Mouse (Mus musculus) gastrocnemius, postnatal 14 days (tissue): ENCODE measurements around the gene Vpreb3. TPM values are rescaled to one million over a fixed set of nuclear protein-coding genes. Genes with fewer than 3 reads are reported as not detected.
"Not testable (repeated sequence)": the region's sequence is repeated elsewhere in the genome, so short reads cannot be mapped to it uniquely, and the experiment has no call there.

ENCODE experiments used
- DNase-seq: peaks from one replicate; pipeline ENCODE4 v3.0.0; 2021; ENCODE audit warnings: mixed read lengths
- intact Hi-C: fragments of 180-260 bp; cut with DNase I; formaldehyde crosslinking; loops from one replicate; pipeline ENCODE4 v1.15.1; 2025; ENCODE audit warnings: low total_unique reads
- total RNA-seq, 2 experiments: library from RNA; stranded (reverse); gene quantifications; 2 replicates each; pipeline ENCODE4 v1.2.3; 2021

Vpreb3 gene
- total RNA-seq, 2 experiments from 2014 or later, result not detected

DNA sequence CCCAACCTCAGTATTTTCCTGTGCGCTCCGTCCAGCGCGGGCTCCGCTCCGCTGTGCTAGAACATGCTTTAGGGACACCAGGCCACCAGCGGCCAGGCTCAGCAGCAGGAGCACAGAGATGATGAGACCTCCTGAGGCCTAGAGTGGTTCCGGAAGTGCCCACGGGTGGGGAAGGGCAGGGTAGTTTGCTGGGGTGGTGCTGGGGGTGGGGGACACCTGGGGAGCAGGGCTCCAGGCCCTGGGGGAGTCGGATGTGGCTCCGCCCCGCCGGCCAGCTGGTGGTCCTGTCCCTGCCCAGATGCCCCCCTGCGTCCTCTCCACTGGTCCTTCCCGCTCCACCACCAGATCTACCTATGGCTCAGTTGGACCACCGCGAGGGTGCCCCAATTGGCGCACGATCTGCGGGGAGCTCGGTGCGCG lies 7.9 kb downstream of the Vpreb3 start:
- intact Hi-C loops, result loop anchor here (2.0 kb wide), 1 partner anchor 208 kb away; no protein-coding TSS in a partner anchor
- DNase-seq, result no peak

DNA sequence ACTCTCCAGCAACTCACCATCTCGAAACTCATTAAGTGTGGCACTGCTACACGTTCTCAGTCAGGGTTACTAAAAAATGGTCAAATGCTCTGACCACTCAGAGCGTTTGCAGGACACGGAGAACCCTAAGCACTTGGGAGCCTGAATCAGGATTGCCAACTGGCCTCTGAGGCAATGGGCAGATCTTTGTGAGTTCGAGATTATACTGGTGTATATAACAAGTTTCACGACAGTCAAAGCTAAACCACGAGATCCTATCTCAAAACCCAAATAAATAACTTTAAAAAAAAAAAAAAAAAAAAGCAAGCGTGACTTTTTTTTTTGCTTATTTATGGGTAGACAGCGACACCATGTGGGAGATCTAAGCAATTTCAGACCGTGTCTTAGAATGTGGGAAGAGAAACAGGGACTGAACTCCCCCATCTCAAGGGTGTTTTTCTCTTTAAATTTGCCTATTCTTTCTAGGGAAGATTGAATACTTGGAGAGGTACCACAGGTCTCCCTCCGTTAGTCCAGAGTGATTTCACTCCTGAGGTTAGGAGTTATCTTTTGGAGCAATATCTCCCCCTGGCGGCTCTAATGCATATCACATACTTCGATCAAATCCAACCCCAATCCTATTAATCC lies 8.7 kb downstream of the Vpreb3 start:
- no peak for DNase-seq
- intact Hi-C loops, result loop anchor here (2.0 kb wide), 1 partner anchor 209 kb away; no protein-coding TSS in a partner anchor

DNA sequence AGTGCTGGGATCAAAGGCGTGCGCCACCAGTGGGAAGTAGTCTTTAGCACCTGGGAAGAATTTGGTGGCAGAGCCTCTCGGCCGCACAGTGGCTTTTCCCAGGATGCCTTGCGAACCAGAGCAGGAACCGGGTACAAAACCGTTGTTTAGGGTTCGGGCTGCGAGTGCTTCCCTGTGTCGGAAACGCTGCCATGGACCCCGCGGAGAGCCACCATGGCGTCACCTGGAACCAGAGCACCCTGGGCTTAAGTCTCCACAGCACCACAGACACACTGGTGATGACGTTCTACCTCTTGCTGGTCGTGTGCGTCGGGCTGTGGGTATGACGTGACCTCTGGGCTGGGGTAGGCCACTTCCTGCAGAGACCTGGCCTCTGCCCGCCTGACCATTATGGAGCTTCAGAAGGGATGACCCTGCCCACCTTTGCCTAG lies 11.5 kb downstream of the Vpreb3 start, which contains the start of gene Gm5134:
Gene Gm5134 (plus strand): TSS at position 134 of the 431 bp plus-strand sequence.
- intact Hi-C loops, result no loop called here
- no peak for DNase-seq

DNA sequence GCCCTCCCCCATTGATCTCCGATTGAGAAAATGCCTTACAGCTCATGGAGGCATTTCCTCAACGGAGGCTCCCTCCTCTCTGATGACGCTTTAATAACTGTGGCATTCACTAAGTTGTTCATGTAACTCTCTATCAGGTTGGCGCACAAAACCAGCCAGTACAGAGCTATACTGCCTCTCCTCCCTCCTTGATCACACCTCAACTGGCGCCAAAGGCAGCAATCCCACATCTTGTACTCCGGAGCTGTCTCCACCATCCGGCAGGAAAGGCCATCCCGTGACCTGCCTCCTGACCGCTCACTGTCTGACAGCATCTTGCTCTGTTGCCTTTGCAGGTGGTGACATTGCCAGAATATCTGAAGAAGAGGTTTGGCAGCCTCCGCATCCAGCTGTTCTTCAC lies 31.0 kb downstream of the Vpreb3 start:
- no peak for DNase-seq
- intact Hi-C loops, result no loop called here

DNA sequence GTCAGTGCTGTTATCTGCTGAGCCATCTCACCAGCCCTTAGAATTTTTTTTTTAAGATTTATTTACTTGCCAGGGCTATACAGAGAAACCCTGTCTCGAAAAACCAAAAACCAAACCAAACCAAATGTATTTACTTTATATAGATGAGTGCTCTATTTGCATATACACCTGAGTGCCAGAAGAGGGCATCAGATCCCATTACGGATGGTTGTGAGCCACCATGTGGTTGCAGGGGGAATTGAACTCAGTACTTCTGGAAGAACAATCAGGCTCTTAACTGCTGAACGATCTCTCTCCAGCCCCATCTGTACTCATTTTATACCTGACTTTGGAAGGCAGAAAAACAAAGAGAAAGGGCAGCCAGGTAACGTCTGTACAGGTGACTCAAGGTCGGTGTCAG lies 32.4 kb downstream of the Vpreb3 start:
- DNase-seq, result no peak
- intact Hi-C loops, result no loop called here

DNA sequence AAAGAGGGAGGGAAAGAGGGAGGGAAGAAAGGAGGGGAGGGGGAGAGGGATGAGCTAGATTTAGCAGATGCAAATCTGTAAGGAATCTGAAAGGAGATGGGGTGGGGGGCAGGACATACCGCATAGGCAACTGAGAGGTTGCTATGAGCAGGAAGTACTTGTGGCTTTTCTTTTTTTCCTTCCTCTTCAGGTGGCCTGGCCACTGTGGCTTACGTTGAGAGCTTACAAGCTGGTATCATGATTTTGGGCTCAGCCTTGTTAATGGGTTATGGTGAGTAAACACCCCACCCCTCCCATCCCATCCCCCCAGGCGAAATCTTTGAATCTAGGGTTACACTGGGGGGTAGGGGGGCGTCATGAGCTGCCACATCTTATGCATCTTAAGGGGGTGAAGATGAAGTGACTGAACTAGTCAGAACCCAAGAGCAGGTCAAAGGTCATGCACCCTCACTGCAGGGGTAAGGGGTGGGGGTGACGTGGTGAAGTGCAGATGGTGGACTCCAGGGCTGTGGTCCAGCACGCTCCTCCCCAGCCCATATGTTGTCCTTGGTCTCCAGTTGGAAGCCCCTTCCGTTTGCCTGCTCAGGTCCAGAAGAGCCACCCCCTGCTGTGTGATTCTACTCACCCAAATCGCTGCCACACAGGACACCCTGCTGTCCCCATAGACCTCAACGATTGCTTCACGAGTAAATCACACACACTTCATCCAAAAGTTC lies 35.4 kb downstream of the Vpreb3 start:
- no peak for DNase-seq
- intact Hi-C loops, result no loop called here

DNA sequence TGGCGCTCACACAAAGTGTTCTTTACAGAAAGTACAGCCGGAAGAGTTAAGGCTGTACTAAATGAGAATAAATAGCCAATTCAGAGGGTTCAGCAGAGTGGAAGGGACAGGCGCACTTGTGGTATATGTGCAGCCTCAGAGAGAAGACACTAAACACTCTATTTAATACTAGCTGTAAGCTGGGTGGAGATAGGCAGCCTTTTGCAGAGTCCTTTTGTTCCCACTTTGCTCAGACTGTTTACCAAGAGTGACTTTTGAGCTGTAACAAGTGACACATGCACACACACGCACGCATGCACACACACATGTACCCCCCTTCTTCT lies 35.9 kb downstream of the Vpreb3 start:
- DNase-seq, result no peak
- intact Hi-C loops, result no loop called here

DNA sequence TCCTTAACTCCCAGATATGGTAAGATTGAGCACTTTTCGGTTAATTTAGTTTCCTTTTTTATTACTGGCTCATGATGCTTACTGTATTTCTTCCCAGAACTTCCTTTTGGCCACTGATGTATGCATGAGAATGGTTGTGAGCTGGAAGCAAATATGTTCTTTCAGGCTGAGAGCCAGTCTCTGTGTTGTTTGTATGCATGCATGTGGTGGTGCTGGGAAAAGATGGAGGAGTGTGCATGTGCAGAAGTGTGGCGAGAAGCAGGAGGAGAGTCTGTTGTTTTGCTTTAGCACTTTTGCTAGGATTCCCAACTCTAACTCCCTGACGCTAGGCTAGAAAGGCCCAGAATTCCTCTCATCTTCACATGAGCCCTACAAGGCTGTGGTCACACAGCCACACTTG lies 36.6 kb downstream of the Vpreb3 start:
- intact Hi-C loops, result no loop called here
- DNase-seq, result no peak

DNA sequence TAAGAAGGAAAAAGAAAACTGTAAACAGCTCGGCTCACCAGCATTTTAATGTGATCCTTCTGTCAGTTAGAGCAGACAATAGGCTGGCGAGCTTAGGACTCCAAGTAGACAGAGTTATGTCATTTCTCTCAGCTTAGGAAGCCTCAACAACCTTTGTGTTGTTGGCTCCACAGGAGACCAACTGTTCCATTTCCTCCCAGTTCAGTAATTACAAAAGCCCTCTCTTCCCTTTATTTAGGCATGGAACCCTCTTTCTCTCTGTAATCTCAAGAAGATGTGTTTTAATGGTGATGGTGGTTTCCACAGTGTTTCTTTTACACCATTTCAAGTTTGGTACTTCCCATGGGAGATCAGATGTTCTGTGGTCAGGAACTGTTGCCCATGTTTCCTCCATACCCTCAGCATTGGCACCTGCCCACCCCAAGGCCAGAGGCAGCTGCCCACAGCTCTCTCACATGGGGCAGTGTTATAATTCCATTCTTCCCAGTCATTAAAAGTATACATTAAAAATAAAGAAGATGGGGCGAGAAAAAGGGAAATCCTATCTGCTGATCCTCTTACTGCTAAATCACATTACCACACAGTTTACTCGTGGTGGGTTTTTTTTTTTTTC lies 47.7 kb downstream of the Vpreb3 start:
- no peak for DNase-seq
- intact Hi-C loops, result no loop called here

DNA sequence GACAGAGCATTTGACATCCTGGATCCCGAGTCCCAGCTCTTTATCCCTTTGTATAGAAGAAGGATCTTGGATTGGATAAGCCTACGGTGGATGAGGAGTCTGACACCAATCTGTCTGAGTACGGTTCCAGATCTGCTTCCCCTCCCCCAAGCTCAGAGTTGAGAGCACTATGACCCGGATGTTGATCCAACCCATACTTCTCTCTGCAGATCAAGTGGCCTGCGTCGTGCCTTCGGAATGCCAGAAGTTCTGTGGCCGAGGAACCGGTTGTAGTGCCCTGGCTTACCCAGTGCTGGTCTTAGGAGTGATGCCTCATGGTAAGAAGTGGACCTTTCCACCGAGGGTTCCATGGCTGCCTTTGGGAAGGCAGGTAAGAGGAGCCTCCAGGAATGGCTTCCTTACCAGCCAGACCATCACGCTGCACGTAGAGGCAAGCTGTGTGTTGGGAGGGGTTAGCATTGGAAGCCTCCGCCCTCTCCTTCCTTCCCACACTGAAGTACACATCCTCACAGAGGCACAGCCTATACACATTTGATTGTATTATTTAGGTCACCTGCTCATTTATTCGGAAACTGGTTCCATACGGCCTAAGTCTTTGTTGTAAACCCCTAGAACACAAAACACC lies 50.9 kb downstream of the Vpreb3 start:
- intact Hi-C loops, result no loop called here
- DNase-seq, result no peak

DNA sequence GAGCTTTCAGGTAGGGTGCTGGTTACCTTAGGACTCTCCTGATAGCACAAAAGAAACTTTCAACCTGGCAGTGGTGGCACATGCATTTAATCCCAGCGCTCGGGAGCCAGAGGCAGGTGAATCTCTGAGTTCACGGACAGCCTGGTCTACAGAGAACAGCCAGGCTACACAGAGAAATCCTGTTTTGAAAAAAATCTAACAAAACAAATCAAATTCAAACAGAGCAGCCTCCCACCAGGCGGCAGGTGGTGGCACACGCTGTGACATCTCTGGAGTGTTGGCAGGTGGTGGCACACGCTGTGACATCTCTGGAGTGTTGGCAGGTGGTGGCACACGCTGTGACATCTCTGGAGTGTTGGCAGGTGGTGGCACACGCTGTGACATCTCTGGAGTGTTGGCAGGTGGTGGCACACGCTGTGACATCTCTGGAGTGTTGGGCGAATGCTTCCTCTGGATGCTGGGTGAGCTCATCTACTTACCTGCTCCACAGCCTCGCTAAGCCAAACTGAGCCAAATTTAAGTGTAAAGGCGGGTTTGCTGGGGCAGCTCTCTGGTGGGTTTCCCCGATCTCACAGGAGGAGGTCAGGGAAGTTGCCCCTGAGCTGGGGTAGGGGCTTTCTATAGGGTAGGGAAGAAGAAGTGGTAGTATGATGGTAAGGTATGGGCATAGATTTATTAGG lies 51.8 kb downstream of the Vpreb3 start:
- intact Hi-C loops, result not testable (repeated sequence)

DNA sequence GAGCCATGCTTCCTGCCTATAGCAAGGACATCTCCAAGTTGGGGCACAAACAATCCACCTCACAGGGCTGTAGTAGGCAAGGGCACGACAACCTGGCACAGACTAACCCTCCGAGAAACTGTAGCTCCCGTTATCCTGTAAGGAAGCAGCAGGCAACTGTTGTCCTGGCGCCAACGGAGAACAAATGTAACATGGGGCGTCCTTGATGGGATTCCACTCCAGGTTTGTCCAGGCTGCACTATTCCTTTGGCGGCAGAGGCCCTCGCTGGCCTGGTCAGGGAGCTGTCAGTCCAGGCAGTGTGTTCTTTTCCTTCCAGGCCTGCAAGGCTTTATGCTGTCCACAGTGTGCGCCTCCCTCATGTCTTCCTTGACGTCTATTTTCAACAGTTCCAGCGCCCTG lies 52.6 kb downstream of the Vpreb3 start:
- intact Hi-C loops, result no loop called here
- DNase-seq, result no peak

More for the DNA sequence above, 51.8 kb downstream of the Vpreb3 start:
- DNase-seq, result not testable (repeated sequence)

DNA sequence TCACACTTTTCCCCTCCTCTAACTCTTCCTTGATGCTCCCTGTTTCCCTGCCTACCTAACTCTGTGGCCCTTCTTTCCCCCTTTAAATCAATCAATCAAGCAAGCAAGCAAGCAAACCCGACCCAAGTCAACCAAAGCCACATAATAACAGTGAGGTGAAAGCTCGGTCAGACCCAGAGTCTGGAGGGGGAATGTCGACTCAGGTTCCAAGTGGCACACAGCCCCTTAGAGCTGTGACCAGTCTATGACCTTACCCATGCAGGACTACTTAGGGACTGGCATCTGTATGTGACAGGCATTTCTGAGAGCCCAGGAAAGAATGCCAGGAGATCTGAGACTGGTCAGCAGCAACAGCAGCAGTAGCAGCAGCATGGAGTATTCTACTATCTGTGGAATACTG lies 53.5 kb downstream of the Vpreb3 start:
- no peak for DNase-seq
- intact Hi-C loops, result no loop called here

Other genes with a start within 250 kb of the Vpreb3 start
- 10 to 100 TPM in 1 of 2 experiments, 1 to 10 TPM in 1; 9.6 to 10.9 TPM for gene Cabin1, start 178.7 kb upstream of the Vpreb3 start, total RNA-seq
- 10 to 100 TPM; 36.8 to 39.9 TPM for gene Ddt, start 169.6 kb upstream of the Vpreb3 start, total RNA-seq
- not detected for gene Gm20441, start 162.1 kb upstream of the Vpreb3 start, total RNA-seq
- 1 to 10 TPM; 5.3 to 7.5 TPM for gene Gstt3, start 161.6 kb upstream of the Vpreb3 start, total RNA-seq
- 1 to 10 TPM; 7.0 to 8.2 TPM for gene Gstt1, start 144.5 kb upstream of the Vpreb3 start, total RNA-seq
- gene Gstt4, start 120.5 kb upstream of the Vpreb3 start, total RNA-seq, result not detected
- gene Gstt2, start 105.6 kb upstream of the Vpreb3 start, total RNA-seq, result 1 to 10 TPM; 5.6 to 6.9 TPM
- 100 to 1,000 TPM; 155 to 170 TPM for gene Mif, start 82.8 kb upstream of the Vpreb3 start, total RNA-seq
- not detected for gene Derl3, start 49.6 kb upstream of the Vpreb3 start, total RNA-seq
- gene Smarcb1, start 21.4 kb upstream of the Vpreb3 start, total RNA-seq, result 10 to 100 TPM; 17.7 to 28.0 TPM
- 1,000 to 10,000 TPM in 1 of 2 experiments, 100 to 1,000 TPM in 1; 861 to 1,001 TPM for gene Chchd10, start 9.9 kb upstream of the Vpreb3 start, total RNA-seq
- gene Mmp11, start 6.6 kb upstream of the Vpreb3 start, total RNA-seq, result 1 to 10 TPM; 3.5 to 4.8 TPM
- not detected for gene Gm867, start 2.4 kb upstream of the Vpreb3 start, total RNA-seq
- gene Gm5134, start 11.5 kb downstream of the Vpreb3 start, total RNA-seq, result not detected
- gene Zfp280b, start 89.6 kb downstream of the Vpreb3 start, total RNA-seq, result 1 to 10 TPM; 7.5 TPM
- gene Slc5a4b, start 167.9 kb downstream of the Vpreb3 start, total RNA-seq, result not detected
- not detected for gene Slc5a4a, start 204.4 kb downstream of the Vpreb3 start, total RNA-seq